Mouse (Mus musculus): ENCODE measurements around the gene Olfr648. TPM values are rescaled to one million over a fixed set of nuclear protein-coding genes. Genes with fewer than 3 reads are reported as not detected.

The Olfr648 gene
- polyA plus RNA-seq (2015; fragmentation: Nextera tagmentation; extraction: Ambion mirVana): 0.09 and 0.10 TPM in 2 replicates

DNA sequence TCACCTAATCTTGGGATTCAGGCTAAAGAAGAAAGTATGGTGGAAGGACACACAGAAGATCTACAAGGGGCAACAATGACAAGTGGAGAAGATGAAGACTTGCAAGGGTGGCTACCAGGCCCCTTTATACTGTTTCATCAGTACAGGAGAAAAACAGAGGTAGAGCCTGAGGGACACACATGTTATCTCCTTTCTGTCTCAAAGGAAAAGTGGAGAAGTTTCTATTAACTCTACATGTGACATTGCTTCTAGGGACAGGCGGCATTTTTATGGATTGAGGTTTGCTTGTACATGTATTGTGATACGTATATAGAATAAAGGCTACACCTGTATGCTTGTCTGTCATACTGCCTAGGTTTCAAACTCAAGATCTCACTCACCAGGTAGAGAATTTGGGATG lies at the start of gene Olfr648:
TSS of gene Olfr648 (minus strand) at position 101 of the 400 bp plus-strand sequence.

DNA sequence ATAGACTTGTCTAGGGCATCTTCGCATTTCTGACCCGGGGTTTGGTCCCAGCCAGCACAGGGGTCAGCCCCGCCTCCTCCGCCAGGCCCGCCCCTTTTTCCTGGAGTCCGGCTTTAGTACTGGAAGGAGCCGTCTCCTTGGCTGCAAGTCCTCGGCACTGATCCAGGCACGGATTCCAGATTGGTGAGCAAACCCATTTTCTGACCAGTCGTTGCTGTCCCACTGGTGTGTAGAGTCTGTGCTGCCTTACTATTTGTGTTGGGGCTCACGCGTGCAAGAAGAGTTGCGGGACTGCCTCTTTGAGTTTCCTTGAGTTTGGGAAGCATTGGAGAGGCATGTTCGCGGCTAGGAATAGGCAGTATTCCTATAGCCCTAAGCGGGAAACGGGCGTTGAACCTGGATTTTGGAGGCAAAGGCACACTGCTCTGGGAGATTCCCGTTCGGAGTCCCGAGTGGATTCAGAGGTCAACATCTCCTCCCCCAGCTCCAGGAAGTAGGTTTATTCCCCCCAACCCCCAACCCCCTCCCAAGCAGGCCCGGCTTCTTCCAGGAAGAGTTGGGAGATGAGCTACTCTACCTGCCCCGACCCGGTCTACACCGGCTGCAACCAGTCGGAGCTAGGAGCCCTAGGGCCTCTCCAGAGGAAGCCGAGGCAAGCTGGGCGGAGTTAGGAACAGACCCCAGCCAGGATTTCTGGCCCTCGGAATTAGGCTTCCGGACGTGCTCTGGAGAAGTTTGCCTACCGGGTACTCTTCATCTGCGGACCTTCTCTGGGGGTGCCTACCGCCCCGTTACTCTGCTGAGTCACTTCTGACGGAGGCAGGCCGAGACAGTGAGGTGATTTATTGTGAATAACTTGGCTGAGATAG lies 35.7 kb upstream of the Olfr648 start, which contains the start of gene Trim6:
TSS of gene Trim6 (plus strand) at position 93 of the 869 bp plus-strand sequence.

DNA sequence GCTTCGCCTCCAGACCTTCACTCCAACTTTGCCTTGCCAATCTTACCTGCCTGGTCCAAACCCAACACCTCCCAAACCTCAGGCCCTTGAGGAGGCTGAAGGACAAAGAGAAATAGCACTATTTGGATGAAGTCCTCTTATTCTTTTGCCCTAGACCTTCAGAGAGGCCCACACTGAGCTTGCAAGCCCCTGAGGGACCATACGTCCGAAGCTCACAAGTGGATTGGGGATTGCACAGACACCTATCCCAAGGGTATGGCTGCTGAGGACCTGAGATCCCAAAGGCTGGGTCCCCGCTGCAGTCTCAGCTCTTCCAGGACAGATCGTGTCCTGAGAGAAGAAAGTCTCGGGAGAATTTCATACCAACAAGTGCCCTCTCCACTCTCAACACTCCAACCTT lies 12.7 kb upstream of the Olfr648 start, which contains the start of gene Olfr649:
TSS of gene Olfr649 (minus strand) at position 101 of the 400 bp plus-strand sequence.

DNA sequence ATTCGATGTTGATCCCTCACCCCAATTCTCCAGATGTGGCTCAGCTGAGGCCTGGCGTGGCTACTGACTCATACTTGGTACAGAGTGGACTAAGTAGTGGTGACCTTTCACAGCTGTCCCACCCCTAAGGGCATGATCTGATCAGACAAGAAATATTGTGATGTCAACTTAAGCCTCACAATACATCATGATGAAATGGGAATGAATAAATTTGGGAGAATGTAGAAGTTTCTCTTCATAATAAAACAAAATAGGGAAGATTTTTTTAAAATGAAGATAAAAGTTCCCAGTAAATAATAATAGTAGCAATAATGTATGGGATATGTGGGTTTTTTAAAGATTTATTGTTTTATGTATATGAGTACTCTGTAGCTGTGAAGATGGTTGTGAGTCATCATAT lies 32.7 kb downstream of the Olfr648 start, which contains the start of gene Ubqlnl:
TSS of gene Ubqlnl (minus strand) at position 101 of the 400 bp plus-strand sequence.

DNA sequence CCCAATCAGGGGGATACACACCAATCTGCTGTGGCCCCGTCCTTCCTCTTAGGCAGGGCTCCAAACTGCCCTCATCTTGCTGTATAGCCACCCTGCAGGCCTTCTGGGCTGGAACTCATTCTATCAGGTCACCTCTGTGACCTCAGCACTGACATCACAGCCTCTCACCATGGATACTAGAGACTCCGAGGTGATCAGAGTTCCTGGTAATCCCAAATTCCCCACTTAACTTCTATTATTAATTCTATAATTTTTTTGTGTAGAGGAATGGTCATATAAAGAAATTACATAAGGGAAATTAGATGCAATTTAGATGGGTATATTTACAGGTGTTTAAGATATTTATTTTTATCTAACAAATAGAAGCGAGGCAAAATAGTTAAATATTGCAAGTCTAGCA lies 40.0 kb downstream of the Olfr648 start, which contains the start of gene Ubqln3:
TSS of gene Ubqln3 (minus strand) at position 101 of the 400 bp plus-strand sequence.

DNA sequence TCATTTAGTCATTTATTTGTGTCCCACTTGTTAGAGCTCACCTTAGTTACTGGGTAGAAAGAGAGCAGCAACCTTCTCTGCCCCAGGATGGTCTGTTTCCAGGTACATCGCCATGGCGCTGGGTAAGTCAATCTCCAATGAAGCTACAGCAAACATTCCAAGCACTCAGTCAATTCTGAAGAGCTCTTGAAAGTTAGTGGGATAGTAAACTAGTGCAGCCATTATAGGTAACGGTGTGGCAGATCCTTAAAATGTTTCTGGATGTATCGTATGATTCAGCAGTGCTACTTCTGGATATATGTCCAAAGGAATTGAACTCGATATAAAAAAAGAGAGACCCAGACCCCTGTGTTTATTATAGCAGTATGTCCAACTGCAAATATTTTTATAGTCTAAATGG lies 45.9 kb downstream of the Olfr648 start, which contains the start of gene Olfr643:
TSS of gene Olfr643 (minus strand) at position 101 of the 400 bp plus-strand sequence.

DNA sequence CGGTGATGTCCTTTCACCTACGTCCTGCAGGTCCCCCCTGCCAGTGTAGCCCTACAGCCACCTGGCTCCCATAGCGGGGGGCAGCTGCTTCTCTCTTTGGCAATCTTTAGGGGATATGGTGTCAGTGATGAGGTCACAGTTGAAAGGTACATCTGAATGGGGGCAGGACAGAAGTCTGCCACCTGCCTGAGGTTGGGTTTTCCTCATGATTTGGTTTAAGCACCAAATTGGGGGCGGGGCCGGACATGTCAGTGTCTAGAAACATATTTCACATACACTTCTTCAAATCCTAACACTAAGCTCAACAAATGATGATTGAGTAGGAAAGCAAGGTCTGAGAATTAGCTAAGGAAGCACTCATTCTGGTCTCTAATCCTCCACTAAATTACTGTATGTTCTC lies 53.5 kb downstream of the Olfr648 start, which contains the start of gene Ubqln5:
TSS of gene Ubqln5 (minus strand) at position 101 of the 400 bp plus-strand sequence.

Other genes with a start within 250 kb of the Olfr648 start
- not detected in 2 replicates for gene Olfr632, start 249.0 kb downstream of the Olfr648 start, polyA plus RNA-seq (2015; fragmentation: Nextera tagmentation; extraction: Ambion mirVana)
- not detected in 2 replicates for gene Olfr633, start 239.0 kb downstream of the Olfr648 start, polyA plus RNA-seq (2015; fragmentation: Nextera tagmentation; extraction: Ambion mirVana)
- not detected in 2 replicates for gene Olfr635, start 212.2 kb downstream of the Olfr648 start, polyA plus RNA-seq (2015; fragmentation: Nextera tagmentation; extraction: Ambion mirVana)
- gene Olfr638, start 184.6 kb downstream of the Olfr648 start, polyA plus RNA-seq (2015; fragmentation: Nextera tagmentation; extraction: Ambion mirVana): not detected in 2 replicates
- gene Olfr639, start 166.1 kb downstream of the Olfr648 start, polyA plus RNA-seq (2015; fragmentation: Nextera tagmentation; extraction: Ambion mirVana): not detected in 2 replicates
- gene Olfr640, start 157.8 kb downstream of the Olfr648 start, polyA plus RNA-seq (2015; fragmentation: Nextera tagmentation; extraction: Ambion mirVana): not detected in 2 replicates
- gene Olfr641, start 147.9 kb downstream of the Olfr648 start, polyA plus RNA-seq (2015; fragmentation: Nextera tagmentation; extraction: Ambion mirVana): not detected in 2 replicates
- gene Olfr642, start 130.7 kb downstream of the Olfr648 start, polyA plus RNA-seq (2015; fragmentation: Nextera tagmentation; extraction: Ambion mirVana): not detected in 2 replicates
- gene 4930516K23Rik, start 121.9 kb downstream of the Olfr648 start, polyA plus RNA-seq (2015; fragmentation: Nextera tagmentation; extraction: Ambion mirVana): not detected in 2 replicates
- not detected in 2 replicates for gene Olfr644, start 111.5 kb downstream of the Olfr648 start, polyA plus RNA-seq (2015; fragmentation: Nextera tagmentation; extraction: Ambion mirVana)
- gene Olfr645, start 97.9 kb downstream of the Olfr648 start, polyA plus RNA-seq (2015; fragmentation: Nextera tagmentation; extraction: Ambion mirVana): not detected in 2 replicates
- gene Olfr646, start 78.5 kb downstream of the Olfr648 start, polyA plus RNA-seq (2015; fragmentation: Nextera tagmentation; extraction: Ambion mirVana): not detected in 2 replicates
- gene Ubqln5, start 53.6 kb downstream of the Olfr648 start, polyA plus RNA-seq (2015; fragmentation: Nextera tagmentation; extraction: Ambion mirVana): not detected in 2 replicates
- gene Olfr643, start 46.0 kb downstream of the Olfr648 start, polyA plus RNA-seq (2015; fragmentation: Nextera tagmentation; extraction: Ambion mirVana): not detected in 2 replicates
- not detected in 2 replicates for gene Ubqln3, start 40.1 kb downstream of the Olfr648 start, polyA plus RNA-seq (2015; fragmentation: Nextera tagmentation; extraction: Ambion mirVana)
- not detected in 2 replicates for gene Ubqlnl, start 32.8 kb downstream of the Olfr648 start, polyA plus RNA-seq (2015; fragmentation: Nextera tagmentation; extraction: Ambion mirVana)
- not detected in 2 replicates for gene Olfm5, start 18.6 kb downstream of the Olfr648 start, polyA plus RNA-seq (2015; fragmentation: Nextera tagmentation; extraction: Ambion mirVana)
- gene Olfr649, start 12.6 kb upstream of the Olfr648 start, polyA plus RNA-seq (2015; fragmentation: Nextera tagmentation; extraction: Ambion mirVana): not detected in 2 replicates
- 0.95 and 1.4 TPM in 2 replicates for gene Trim6, start 35.4 kb upstream of the Olfr648 start, polyA plus RNA-seq (2015; fragmentation: Nextera tagmentation; extraction: Ambion mirVana)
- 5.5 and 7.2 TPM in 2 replicates for gene Trim34a, start 61.1 kb upstream of the Olfr648 start, polyA plus RNA-seq (2015; fragmentation: Nextera tagmentation; extraction: Ambion mirVana)
- 1.5 and 2.9 TPM in 2 replicates for gene Trim5, start 104.7 kb upstream of the Olfr648 start, polyA plus RNA-seq (2015; fragmentation: Nextera tagmentation; extraction: Ambion mirVana)
- 22.6 and 24.5 TPM in 2 replicates for gene Trim12a, start 132.1 kb upstream of the Olfr648 start, polyA plus RNA-seq (2015; fragmentation: Nextera tagmentation; extraction: Ambion mirVana)
- gene Trim34b, start 146.1 kb upstream of the Olfr648 start, polyA plus RNA-seq (2015; fragmentation: Nextera tagmentation; extraction: Ambion mirVana): 0.11 and 0.25 TPM in 2 replicates
- 4.2 and 5.0 TPM in 2 replicates for gene Trim12c, start 170.0 kb upstream of the Olfr648 start, polyA plus RNA-seq (2015; fragmentation: Nextera tagmentation; extraction: Ambion mirVana)
- 0.69 and 0.73 TPM in 2 replicates for gene Trim30b, start 186.5 kb upstream of the Olfr648 start, polyA plus RNA-seq (2015; fragmentation: Nextera tagmentation; extraction: Ambion mirVana)
- 0.12 and 0.60 TPM in 2 replicates for gene Trim30c, start 217.4 kb upstream of the Olfr648 start, polyA plus RNA-seq (2015; fragmentation: Nextera tagmentation; extraction: Ambion mirVana)